Comparison of ENCODE assay signal across 7 mouse cellular contexts in the genomic region with DNA sequence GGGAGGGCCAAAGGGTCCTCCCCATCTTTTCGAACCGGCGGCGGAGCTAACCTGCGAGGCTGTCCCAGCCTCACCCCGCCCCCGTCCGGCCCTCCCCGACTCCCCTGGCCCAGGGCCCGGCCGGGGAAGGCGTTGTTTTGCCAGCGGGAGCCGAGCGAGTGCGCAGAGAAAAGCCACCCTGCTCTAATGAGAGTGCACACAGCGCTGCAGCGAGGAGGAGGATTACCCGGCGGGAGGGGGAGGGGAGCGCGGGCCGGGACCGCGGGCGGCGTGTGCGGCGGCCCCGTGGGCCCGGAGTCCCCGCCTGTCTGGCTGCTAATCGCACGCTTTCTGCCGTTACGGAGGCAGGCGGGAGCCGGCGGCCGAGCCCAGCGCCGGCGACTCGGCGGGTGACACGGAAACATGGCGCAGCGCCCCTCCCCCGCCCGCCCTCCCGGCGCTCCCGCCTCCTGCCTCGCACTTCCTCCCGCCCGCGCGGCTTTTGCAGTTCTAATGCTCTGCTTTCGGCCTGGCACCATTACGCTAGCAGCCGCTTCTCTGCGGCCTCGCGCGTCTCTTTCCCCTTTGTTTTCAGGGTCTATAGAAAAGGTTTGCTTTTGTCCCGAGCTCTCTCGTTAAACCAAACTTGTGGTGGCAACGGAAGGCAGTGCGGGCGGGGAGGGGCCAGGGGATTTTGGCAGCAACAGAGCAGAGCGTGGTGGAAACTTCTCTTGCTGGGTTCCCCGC.
DNase-seq lines count a peak whose midpoint lies in the region; ATAC-seq and TF ChIP-seq lines count a peak whose summit lies in the region.

No protein-coding gene starts in this region.

- H3K27me3 ChIP-seq in intestine, embryonic 14.5 days (replicated peaks; ENCODE audit: control insufficient read depth, insufficient read depth, low read length): peaks cover 58% of the 10 kb centered on the region
- H3K27me3 ChIP-seq in limb, embryonic 13.5 days: peaks cover 95% of the 10 kb centered on the region
- peaks cover 85% of the 10 kb centered on the region for H3K27me3 ChIP-seq in midbrain, embryonic 13.5 days
- no peaks in the 10 kb centered on the region; the same call in 1 of the 2 replicates for H3K27me3 ChIP-seq in spleen, adult 2 months (ENCODE audit: control insufficient read depth, insufficient read depth, low read length)

- TF ChIP-seq CTCF in cortical plate, adult 2 months (IDR thresholded peaks at IDR 0.05; ENCODE audit: extremely low read depth, insufficient read depth, low read length): no peak
- no peak for TF ChIP-seq CTCF in spleen, adult 2 months (IDR thresholded peaks at IDR 0.05; ENCODE audit: extremely low read depth, insufficient read depth, insufficient read length, insufficient replicate concordance)

- peak overlapping the region; percentile 63 for H3K4me3 ChIP-seq in cortical plate, adult 2 months (ENCODE audit: insufficient read depth, low read length)
- peak overlapping the region; percentile 36 for H3K4me3 ChIP-seq in intestine, embryonic 14.5 days (ENCODE audit: low read depth, low read length)
- H3K4me3 ChIP-seq in limb, embryonic 13.5 days: peak overlapping the region; percentile 55
- H3K4me3 ChIP-seq in midbrain, embryonic 13.5 days (replicated peaks): peak overlapping the region; percentile 46
- peak overlapping the region; percentile 68 for H3K4me3 ChIP-seq in spleen, adult 2 months (ENCODE audit: extremely low read depth, insufficient read depth, insufficient read length)

- H3K36me3 ChIP-seq in intestine, embryonic 14.5 days (ENCODE audit: control insufficient read depth, insufficient read depth, low read length): no peaks in the 10 kb centered on the region
- no peaks in the 10 kb centered on the region for H3K36me3 ChIP-seq in limb, embryonic 13.5 days
- no peaks in the 10 kb centered on the region for H3K36me3 ChIP-seq in midbrain, embryonic 13.5 days
- H3K36me3 ChIP-seq in spleen, adult 2 months (ENCODE audit: control insufficient read depth, insufficient read depth, low read length): no peaks in the 10 kb centered on the region

- peak overlapping the region; percentile 86 for H3K27ac ChIP-seq in cortical plate, adult 2 months (ENCODE audit: insufficient read depth, low read length)
- peak overlapping the region; percentile 81 for H3K27ac ChIP-seq in intestine, embryonic 14.5 days (ENCODE audit: low read depth)
- peak overlapping the region; percentile 85 for H3K27ac ChIP-seq in limb, embryonic 13.5 days
- H3K27ac ChIP-seq in midbrain, embryonic 13.5 days: peak overlapping the region; percentile 95
- H3K27ac ChIP-seq in spleen, adult 2 months (ENCODE audit: insufficient read depth, low read length): peak overlapping the region; percentile 91

- H3K9me3 ChIP-seq in intestine, embryonic 14.5 days (ENCODE audit: control insufficient read depth, low read length): no peaks in the 10 kb centered on the region
- H3K9me3 ChIP-seq in limb, embryonic 13.5 days: no peaks in the 10 kb centered on the region
- no peaks in the 10 kb centered on the region for H3K9me3 ChIP-seq in midbrain, embryonic 13.5 days

- peak; percentile 77 for DNase-seq in ZHBTc4 (ENCODE audit: low read depth, low spot score)
- peak; percentile 57 to 69 for DNase-seq in gastrocnemius, postnatal 36 days
- DNase-seq in intestine, embryonic 14.5 days (ENCODE audit: low spot score): peak; percentile 77
- peak; percentile 61 to 68 for DNase-seq in spleen, adult 2 months (ENCODE audit: low read depth in 1 of 2, low spot score in 2 of 2)

- intact Hi-C loops in gastrocnemius, postnatal 36 days (cut with DNase I): loop anchor here (5.0 to 10.0 kb wide), 3 partner anchors 44 to 456 kb away; no protein-coding TSS in a partner anchor

- no peaks in the 10 kb centered on the region for H3K4me1 ChIP-seq in cortical plate, adult 2 months (ENCODE audit: control insufficient read depth, insufficient read depth, low read length)
- H3K4me1 ChIP-seq in intestine, embryonic 14.5 days (replicated peaks; ENCODE audit: control insufficient read depth, insufficient read depth, low read length): peaks cover 23% of the 10 kb centered on the region
- H3K4me1 ChIP-seq in limb, embryonic 13.5 days: peaks cover 53% of the 10 kb centered on the region
- peaks cover 61% of the 10 kb centered on the region for H3K4me1 ChIP-seq in midbrain, embryonic 13.5 days (replicated peaks)
- H3K4me1 ChIP-seq in spleen, adult 2 months (ENCODE audit: control insufficient read depth, insufficient read depth, insufficient read length): peaks cover 21% of the 10 kb centered on the region; the same call in 1 of the 2 replicates

- H3K4me2 ChIP-seq in intestine, embryonic 14.5 days (ENCODE audit: low read length): peak overlapping the region; percentile 71
- peak overlapping the region; percentile 85 for H3K4me2 ChIP-seq in limb, embryonic 13.5 days (replicated peaks)
- H3K4me2 ChIP-seq in midbrain, embryonic 13.5 days (replicated peaks): peak overlapping the region; percentile 82

- ATAC-seq in intestine, embryonic 14.5 days (replicated peaks; ENCODE audit: low FRiP score, low TSS enrichment, low read depth): peak; percentile 26; the same call in 1 of the 2 replicates
- ATAC-seq in limb, embryonic 13.5 days (ENCODE audit: low FRiP score, low read depth): peak; percentile 66
- ATAC-seq in midbrain, embryonic 13.5 days: peak; percentile 62

- 3% methylated on average over 60 of the region's 72 CpGs for WGBS in intestine, embryonic 14.5 days
- 3% methylated on average over 34 of the region's 72 CpGs for WGBS in limb, embryonic 13.5 days
- 7% methylated on average over 58 of the region's 72 CpGs for WGBS in midbrain, embryonic 13.5 days
- 7% methylated on average over 53 of the region's 72 CpGs for WGBS in spleen, adult 2 months

- H3K9ac ChIP-seq in intestine, embryonic 14.5 days (ENCODE audit: low read length): peak overlapping the region; percentile 50
- H3K9ac ChIP-seq in limb, embryonic 13.5 days: peak overlapping the region; percentile 72
- H3K9ac ChIP-seq in midbrain, embryonic 13.5 days (replicated peaks): peak overlapping the region; percentile 75

- no peak for TF ChIP-seq POLR2A in cortical plate, adult 2 months (IDR thresholded peaks at IDR 0.05; ENCODE audit: extremely low read depth, insufficient read depth, low read length)
- TF ChIP-seq POLR2A in spleen, adult 2 months (IDR thresholded peaks at IDR 0.05; ENCODE audit: low read depth, low read length): peak; percentile 13; the same call in 1 of the 2 replicates

Comparison
In these comparisons a context has a peak if more than half of its experiments do, and no peak if none do; other contexts are left out.
1. Peak in every context shown above with its lines: DNase-seq, ATAC-seq, H3K4me3 ChIP-seq and H3K27ac ChIP-seq.